9 mouse cellular contexts compared by ENCODE assay signal in the genomic region with DNA sequence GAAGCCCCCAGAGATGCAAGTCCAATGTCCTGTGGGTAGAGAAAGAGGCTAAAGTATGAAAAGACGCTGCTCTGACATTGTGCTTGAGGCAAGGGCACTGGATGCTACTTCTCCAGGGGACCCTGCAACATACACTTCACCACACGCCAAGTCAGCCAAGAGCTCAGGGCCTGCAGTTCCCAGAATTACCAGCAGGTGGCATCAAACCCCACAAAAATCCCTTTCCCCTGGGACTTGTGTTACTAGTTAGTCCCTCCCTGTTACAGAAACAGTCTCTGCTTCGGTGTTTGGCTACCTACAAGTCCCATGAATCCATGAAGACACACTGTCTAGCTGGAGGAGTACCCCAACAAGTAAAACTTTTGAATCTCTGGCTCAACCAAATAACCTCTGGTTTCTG. TPM values are rescaled to one million over a fixed set of nuclear protein-coding genes. Genes with fewer than 3 reads are reported as not detected.
A peak's percentile ranks its signal among the peaks of the same experiment; 100 is the strongest.
DNase-seq lines count a peak whose midpoint lies in the region; ATAC-seq and TF ChIP-seq lines count a peak whose summit lies in the region.
"Had no signal": no experiment of that assay in that cellular context is flagged by ENCODE, and none has a peak within 500 bp of the region (broad histone marks: within the 10 kb centered on the region; RNA-seq: fewer than 3 reads in every experiment).

No protein-coding gene starts in this region.

- TF ChIP-seq CTCF in liver, adult 2 months (IDR thresholded peaks at IDR 0.05; ENCODE audit: low read depth, low read length), result peak; percentile 86
- TF ChIP-seq CTCF in stomach, postnatal 0 days (IDR thresholded peaks at IDR 0.05; ENCODE audit: low read depth), result peak; percentile 98

- no peak for TF ChIP-seq EP300 in stomach, postnatal 0 days (optimal IDR thresholded peaks at IDR 0.05)

- H3K9ac ChIP-seq in kidney, embryonic 14.5 days (ENCODE audit: low read depth, low read length), result no peak overlapping the region
- H3K9ac ChIP-seq in liver, adult 2 months (ENCODE audit: low read depth, low read length), result no peak overlapping the region
- no peak overlapping the region for H3K9ac ChIP-seq in neural tube, embryonic 13.5 days
- no peak overlapping the region for H3K9ac ChIP-seq in stomach, postnatal 0 days (ENCODE audit: low read length)
- H3K9ac ChIP-seq: embryonic facial prominence, embryonic 15.5 days had no signal

- peak; percentile 77 for DNase-seq in 416B (ENCODE audit: low read depth)
- peak; percentile 76 for DNase-seq in adrenal gland, adult 2 months
- DNase-seq in embryo, embryonic 11 days, result peak; percentile 91
- DNase-seq in gastrocnemius, postnatal 4 days (ENCODE audit: low spot score in 2 of 2), result peak; percentile 55 to 63
- DNase-seq in liver, adult 2 months (ENCODE audit: extremely low read depth, low read depth, low spot score), result peak; percentile 48
- peak; percentile 89 for DNase-seq in stomach, postnatal 0 days (ENCODE audit: low spot score)

- no peak overlapping the region for H3K27ac ChIP-seq in kidney, embryonic 14.5 days (ENCODE audit: low read depth, low read length)
- H3K27ac ChIP-seq in liver, adult 2 months (replicated peaks; ENCODE audit: insufficient read depth, low read depth, low read length), result no peak overlapping the region
- H3K27ac ChIP-seq in neural tube, embryonic 13.5 days (replicated peaks), result no peak overlapping the region
- H3K27ac ChIP-seq in stomach, postnatal 0 days (replicated peaks), result no peak overlapping the region
- H3K27ac ChIP-seq: embryonic facial prominence, embryonic 15.5 days had no signal

- 1% methylated on average over 3 of the region's 3 CpGs for WGBS in kidney, embryonic 14.5 days
- 6% methylated on average over 3 of the region's 3 CpGs for WGBS in liver, adult 2 months
- 10% methylated on average over 3 of the region's 3 CpGs for WGBS in neural tube, embryonic 13.5 days
- WGBS in stomach, postnatal 0 days, result 3% methylated on average over 3 of the region's 3 CpGs

- H3K36me3 ChIP-seq in kidney, embryonic 14.5 days (ENCODE audit: control insufficient read depth, insufficient read depth, low read length), result no peaks in the 10 kb centered on the region
- no peaks in the 10 kb centered on the region for H3K36me3 ChIP-seq in liver, adult 2 months (ENCODE audit: control insufficient read depth, insufficient read depth, low read length)
- H3K36me3 ChIP-seq in neural tube, embryonic 13.5 days, result no peaks in the 10 kb centered on the region
- H3K36me3 ChIP-seq in stomach, postnatal 0 days (ENCODE audit: control insufficient read depth, insufficient read depth, low read length), result no peaks in the 10 kb centered on the region
- H3K36me3 ChIP-seq: embryonic facial prominence, embryonic 15.5 days had no signal

- no peak for TF ChIP-seq POLR2A in liver, adult 2 months (IDR thresholded peaks at IDR 0.05; ENCODE audit: extremely low read depth, insufficient read depth, low read length)

- H3K4me2 ChIP-seq in kidney, embryonic 14.5 days (replicated peaks; ENCODE audit: low read depth, low read length), result no peak overlapping the region
- no peak overlapping the region for H3K4me2 ChIP-seq in neural tube, embryonic 13.5 days
- H3K4me2 ChIP-seq in stomach, postnatal 0 days (replicated peaks; ENCODE audit: low read depth), result no peak overlapping the region
- H3K4me2 ChIP-seq: embryonic facial prominence, embryonic 15.5 days had no signal

- H3K4me1 ChIP-seq in kidney, embryonic 14.5 days (ENCODE audit: control insufficient read depth, insufficient read depth, low read length), result no peaks in the 10 kb centered on the region
- H3K4me1 ChIP-seq in liver, adult 2 months (ENCODE audit: control insufficient read depth, insufficient read depth, low read length), result no peaks in the 10 kb centered on the region
- peaks cover 8% of the 10 kb centered on the region for H3K4me1 ChIP-seq in neural tube, embryonic 13.5 days (replicated peaks)
- H3K4me1 ChIP-seq in stomach, postnatal 0 days (replicated peaks; ENCODE audit: control insufficient read depth, insufficient read depth), result no peaks in the 10 kb centered on the region

- peak; percentile 56 for ATAC-seq in kidney, embryonic 14.5 days (ENCODE audit: low FRiP score, low TSS enrichment)
- peak; percentile 30; the same call in 1 of the 2 replicates for ATAC-seq in neural tube, embryonic 13.5 days (ENCODE audit: low read depth)
- peak; percentile 55; the same call in 1 of the 2 replicates for ATAC-seq in stomach, postnatal 0 days (ENCODE audit: low FRiP score, low TSS enrichment)

- H3K79me2 ChIP-seq in liver, adult 2 months (ENCODE audit: control insufficient read depth, insufficient read depth, low read length), result no peaks in the 10 kb centered on the region

- no peaks in the 10 kb centered on the region for H3K9me3 ChIP-seq in kidney, embryonic 14.5 days (ENCODE audit: control insufficient read depth, low read length)
- no peaks in the 10 kb centered on the region for H3K9me3 ChIP-seq in neural tube, embryonic 13.5 days
- no peaks in the 10 kb centered on the region for H3K9me3 ChIP-seq in stomach, postnatal 0 days (ENCODE audit: control insufficient read depth, low read length)
- H3K9me3 ChIP-seq: embryonic facial prominence, embryonic 15.5 days had no signal

- no peaks in the 10 kb centered on the region for H3K27me3 ChIP-seq in kidney, embryonic 14.5 days (ENCODE audit: control insufficient read depth, insufficient read depth, low read length)
- peaks cover 2% of the 10 kb centered on the region; the same call in 1 of the 2 replicates for H3K27me3 ChIP-seq in liver, adult 2 months (ENCODE audit: control insufficient read depth, insufficient read depth, low read length)
- peaks cover 16% of the 10 kb centered on the region for H3K27me3 ChIP-seq in neural tube, embryonic 13.5 days
- no peaks in the 10 kb centered on the region for H3K27me3 ChIP-seq in stomach, postnatal 0 days (ENCODE audit: control insufficient read depth, insufficient read depth, low read length)

- no peak overlapping the region for H3K4me3 ChIP-seq in kidney, embryonic 14.5 days (ENCODE audit: low read length)
- no peak overlapping the region for H3K4me3 ChIP-seq in liver, adult 2 months (ENCODE audit: insufficient read depth, low read depth, low read length)
- no peak overlapping the region for H3K4me3 ChIP-seq in neural tube, embryonic 13.5 days
- H3K4me3 ChIP-seq in stomach, postnatal 0 days (ENCODE audit: low read depth, low read length), result no peak overlapping the region
- H3K4me3 ChIP-seq: embryonic facial prominence, embryonic 15.5 days had no signal

RNA-seq across cellular contexts. Expression of a gene that starts 36.3 kb away (rescaled TPM):
- total RNA-seq in adrenal gland, adult 2 months (2021), result 1,000 to 10,000 TPM in 1 of 2 experiments, 100 to 1,000 TPM in 1; 531 to 1,365 TPM
- 447 and 488 TPM in 2 replicates for polyA plus RNA-seq in adrenal gland, adult 2 months (2012; rRNA removed)
- total RNA-seq in gastrocnemius, postnatal 4 days (2021), result 1 to 10 TPM in 1 of 2 experiments, under 1 TPM in 1; 0.44 to 1.6 TPM
- 0.10 and 0.22 TPM in 2 replicates for polyA plus RNA-seq in kidney, embryonic 14.5 days (2014; fragmentation: Nextera tagmentation; extraction: Ambion mirVana)
- total RNA-seq in liver, adult 2 months (2014; rRNA removed), result 0.60 TPM in 1 of 2 replicates, not detected in the other
- not detected in 2 replicates for polyA plus RNA-seq in liver, adult 2 months (2012; rRNA removed)
- polyA plus RNA-seq in neural tube, embryonic 13.5 days (2015; fragmentation: Nextera tagmentation; extraction: Ambion mirVana), result 69.6 and 98.6 TPM in 2 replicates
- 0.76 and 1.2 TPM in 2 replicates for polyA plus RNA-seq in stomach, postnatal 0 days (2015; fragmentation: Nextera tagmentation; extraction: Ambion mirVana)

Comparison
In these comparisons a context has a peak if more than half of its experiments do, and no peak if none do; other contexts are left out.
1. RNA of a gene that starts 36.3 kb away (polyA plus RNA-seq): 447 to 488 TPM in adrenal gland, adult 2 months and 69.6 to 98.6 TPM in neural tube, embryonic 13.5 days; 0.76 to 1.2 TPM in stomach, postnatal 0 days, 0.10 to 0.22 TPM in kidney, embryonic 14.5 days and not detected in liver, adult 2 months; every median in the first group is over 10 times any median in the second.
2. Peak in every context shown above with its lines, with median percentiles within 50 percentile points of each other: DNase-seq and ATAC-seq.